Mouse (Mus musculus): ENCODE measurements around the gene Id1.

The Id1 gene

DNA sequence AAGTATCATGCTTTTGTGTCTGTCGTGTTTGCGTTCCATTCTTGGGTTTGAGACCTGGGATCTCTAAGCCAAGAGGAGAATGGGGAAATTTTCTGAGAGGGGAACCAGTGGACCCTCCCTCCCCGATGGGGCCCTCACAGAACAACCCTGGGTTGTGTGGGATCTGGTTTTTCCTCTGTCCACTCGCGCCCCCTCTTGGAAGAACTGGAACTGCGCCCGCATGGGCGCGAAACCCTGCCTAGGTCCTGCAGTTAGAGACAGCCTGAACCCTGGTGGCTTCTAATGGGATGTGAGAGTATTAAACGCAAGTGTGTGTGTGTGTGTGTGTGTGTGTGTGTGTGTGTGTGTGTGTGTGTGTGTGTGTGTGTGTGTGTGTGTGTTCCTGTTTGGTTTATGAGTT lies 6.4 kb downstream of the Id1 start:
- DNase-seq (ENCODE audit: low spot score): peak; percentile 73

DNA sequence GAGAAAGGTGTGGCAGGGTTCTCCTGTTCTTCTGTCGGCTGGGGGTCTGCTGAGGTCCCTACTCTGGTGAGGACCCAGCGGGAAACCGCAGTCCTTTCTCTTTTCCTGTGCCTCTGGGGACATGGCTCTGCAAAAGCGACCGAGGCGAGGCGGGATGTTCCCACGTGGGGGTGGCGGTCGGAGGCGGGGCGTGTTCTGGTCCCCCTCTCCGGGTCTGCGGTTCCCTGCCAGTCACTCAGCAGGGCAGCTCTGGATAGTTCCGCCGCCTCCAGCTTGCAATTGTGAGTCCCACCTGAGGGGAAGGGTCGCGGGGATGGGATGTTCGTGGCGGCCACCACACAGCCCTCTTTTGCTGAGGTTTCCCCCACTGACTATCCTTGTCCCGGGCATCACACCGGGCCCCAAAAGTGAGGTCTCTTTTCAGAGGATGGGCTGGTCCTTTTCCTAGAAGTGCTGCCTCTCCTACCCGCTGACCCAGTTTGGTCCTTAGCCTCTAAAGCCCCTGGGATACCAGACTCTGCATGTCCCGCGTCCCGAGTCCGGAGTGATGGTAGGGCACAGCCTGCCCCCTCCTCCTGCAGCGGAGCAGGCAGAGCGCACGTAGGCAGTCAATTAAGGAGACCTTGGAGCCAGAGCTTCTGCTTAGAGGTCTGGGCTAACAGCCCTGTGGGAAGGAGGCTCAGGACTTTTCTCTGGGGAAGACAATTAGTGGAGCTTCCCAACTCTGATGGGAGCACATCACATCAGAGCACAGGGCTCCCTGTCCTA lies 18.1 kb downstream of the Id1 start, which contains the start of gene Cox4i2:
Gene Cox4i2, plus strand, starts transcription at position 230 of the 768 bp plus-strand sequence.
- no peak for DNase-seq (ENCODE audit: low spot score)

DNA sequence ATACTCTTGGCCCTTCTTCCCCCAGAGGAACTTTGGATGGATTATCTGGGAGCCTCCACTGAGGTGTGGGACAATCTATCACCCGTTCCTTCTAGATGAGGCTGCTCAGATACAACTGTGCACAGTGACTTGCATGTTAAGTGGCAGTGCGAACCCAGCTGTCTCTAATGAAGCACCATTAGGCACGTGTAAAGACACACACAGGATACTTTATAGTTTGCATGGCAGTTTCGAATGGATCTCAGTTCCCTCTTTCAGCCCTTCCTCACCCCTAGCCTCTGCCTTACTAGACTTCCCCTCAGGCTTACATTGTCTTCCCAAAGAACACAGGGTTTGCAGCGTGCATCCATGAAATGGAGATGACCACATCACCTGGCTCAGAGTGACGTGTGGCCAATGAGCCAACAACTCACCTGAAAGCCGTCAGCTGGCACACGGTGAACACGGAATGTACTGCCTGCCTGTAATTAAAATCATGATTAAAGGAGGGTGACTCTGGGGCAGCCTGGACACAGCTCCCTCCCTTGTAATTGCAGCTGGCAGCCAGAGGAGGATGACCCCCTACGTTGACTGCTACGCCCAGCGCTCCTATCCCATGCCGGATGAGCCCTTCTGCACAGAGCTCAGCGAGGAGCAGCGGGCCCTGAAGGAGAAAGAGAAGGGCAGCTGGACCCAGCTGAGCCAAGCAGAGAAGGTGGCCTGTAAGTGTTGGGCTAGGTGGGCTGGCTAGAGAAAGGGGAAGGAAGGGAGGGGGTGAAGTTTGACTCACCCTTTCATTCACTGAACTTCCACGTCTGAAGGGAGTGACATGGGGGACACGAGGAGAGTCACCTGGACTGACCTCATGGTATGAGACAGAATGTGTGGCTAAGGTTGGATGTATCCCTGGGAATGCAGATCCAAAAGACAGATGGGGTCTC lies 20.7 kb downstream of the Id1 start:
- DNase-seq (ENCODE audit: low spot score): no peak

DNA sequence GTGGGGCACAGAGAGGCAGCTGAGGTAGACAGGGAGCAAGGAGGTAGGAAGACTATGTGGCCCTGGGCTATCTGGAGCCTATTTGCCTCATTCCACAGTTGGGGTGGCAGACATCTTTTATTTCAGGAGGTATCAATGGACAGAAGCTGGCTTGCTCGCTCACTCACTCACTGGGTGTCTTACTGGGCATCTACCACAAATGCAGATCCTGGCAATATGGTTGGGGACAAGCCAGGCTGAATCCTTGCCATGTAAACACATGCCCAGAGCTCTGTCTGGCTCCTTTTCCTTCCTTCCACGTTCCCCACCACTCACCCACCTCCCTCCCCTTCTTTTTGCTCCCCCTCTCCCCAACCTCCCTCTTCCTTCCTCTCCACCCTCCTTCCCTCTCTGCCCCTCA lies 21.4 kb downstream of the Id1 start:
- DNase-seq (ENCODE audit: low spot score): no peak

DNA sequence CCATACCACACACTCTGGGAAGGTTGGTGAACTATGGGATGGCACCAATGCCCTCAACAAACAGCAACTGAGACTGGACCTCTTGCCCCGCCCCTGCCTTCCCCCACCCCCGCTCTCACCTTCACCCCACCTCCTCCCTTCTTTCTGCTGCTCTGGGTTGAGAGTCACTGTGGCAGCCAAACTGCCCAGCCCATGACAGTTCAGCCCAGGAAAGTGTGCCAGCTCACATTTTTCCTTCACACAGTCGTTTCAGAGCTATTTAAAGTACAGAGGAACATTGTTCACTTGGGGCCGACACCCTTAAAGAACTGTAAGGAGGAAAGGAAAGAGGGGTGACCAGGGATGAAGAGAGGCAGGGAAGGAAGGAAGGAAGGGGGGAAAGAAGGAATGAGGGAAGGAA lies 22.3 kb downstream of the Id1 start:
- no peak for DNase-seq (ENCODE audit: low spot score)

DNA sequence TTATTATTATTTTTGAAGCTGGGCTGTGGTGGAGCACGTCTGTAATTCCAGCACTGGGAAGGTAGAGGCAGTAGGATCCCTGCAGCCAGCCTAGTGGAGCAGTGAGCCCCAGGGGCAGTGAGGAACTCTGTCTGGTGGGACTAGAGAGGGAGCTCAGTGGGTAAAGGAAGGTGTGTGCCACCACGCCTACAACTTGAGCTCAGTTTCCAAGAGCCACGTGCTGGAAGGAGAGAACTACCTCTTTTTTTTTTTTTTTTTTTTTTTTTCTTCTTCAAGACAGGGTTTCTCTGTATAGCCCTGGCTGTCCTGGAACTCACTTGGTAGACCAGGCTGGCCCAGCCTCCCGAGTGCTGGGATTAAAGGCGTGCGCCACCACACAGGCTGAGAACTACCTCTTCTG lies 27.3 kb downstream of the Id1 start:
- DNase-seq (ENCODE audit: low spot score): no peak

DNA sequence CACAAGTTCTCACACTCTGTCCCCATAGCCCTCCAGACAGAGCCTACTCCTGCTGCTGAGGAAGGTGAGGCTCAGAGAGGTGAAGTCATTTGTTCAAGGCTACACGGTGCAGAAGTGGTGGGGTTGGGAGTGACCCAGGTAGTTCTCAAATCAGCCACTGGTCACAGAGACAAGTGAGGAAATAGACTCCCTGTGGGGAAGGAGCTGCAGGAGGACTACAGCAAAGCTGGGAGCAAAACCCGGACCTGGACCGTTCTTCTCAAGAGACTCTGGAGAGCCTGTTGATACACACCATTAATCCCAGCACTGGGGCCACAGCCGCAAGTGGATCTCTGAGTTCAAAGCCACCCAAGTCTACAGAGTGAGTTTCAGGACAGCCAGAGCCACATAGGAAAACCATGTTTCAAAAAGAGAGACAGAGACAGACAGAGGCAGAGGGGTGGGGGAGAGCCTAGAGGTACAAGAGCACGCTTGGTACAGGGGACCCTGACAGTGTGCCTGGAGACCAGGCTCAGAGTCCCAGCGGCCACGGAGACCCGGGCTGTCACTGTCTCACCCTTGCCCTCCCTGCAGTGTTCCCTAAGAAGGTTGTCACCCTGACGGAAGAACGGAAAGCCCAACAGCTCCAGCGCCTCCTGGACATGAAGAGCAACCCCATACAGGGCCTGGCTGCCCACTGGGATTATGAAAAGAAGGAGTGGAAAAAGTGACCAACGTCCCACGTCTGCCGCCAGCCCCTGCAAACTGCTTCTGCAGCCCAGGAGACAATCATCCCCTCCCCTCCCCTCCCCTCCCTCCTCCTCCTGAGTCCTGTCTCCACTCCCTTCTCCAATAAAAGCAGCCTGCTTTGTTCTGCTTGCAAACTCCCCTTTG lies 28.4 kb downstream of the Id1 start:
- no peak for DNase-seq (ENCODE audit: low spot score)

DNA sequence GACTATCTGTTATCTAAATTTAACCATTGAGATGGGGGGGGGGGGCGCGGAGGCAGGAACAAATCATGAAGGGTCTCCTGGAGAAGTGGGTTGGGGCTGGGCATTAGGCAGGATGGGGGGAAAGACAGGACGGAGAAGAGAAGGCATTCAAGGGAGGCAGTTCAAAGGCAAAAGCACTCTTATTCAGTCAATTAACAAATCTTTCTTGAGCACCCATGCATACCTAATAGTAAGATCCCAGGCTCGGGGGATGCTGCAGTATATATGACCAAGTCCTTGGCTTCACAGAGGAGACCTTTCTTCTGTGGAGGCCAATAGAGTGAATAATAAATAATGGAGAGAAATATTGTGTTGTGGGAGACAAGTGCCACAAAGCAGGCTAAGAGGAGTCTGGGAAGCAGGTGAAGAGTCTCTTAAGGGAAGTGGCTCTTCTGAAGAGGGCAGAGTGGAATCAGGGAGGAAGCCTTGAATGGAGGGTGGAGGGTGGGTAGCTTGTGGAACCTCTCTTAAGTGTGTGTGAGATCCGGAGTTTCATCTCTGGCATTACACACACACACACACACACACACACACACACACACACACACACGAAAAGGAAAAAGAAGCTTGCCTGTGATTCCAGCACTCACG lies 29.1 kb downstream of the Id1 start:
- DNase-seq (ENCODE audit: low spot score): no peak

DNA sequence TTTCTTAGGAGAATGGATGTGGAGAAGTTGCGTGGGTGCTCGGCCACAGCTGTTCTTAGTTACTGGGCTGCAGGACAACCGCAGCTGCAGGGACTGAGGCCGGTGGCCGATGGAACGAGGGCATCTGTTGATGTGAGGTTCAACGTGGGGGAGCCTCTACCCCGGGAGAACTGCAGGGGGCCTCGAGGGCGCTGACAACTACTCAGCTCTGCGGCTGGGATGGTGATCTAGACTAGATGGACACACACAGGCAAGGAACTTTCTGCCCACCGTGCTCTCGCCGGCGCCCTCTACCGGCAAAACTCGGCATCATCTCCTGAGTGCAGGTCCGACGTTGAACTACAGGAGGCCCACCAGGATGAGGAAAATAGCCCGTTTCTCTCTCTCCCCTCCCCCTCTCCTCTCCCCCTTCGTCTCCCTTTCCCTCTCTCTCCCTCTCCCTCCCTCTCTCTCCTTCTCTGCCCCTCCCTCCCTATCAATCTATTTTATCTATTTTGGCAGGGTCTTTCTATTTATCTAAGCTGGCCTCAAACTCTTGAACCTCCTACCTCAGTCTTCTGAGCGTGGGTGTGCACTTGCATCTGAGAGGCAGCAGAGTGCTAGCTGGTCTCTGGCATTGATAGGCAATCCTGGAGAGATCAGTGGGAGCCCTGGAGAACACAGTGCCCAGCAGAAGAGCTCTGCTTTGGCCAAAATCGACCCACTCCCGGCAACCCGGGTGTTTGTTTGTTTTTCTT lies 30.5 kb downstream of the Id1 start:
- peak; percentile 91 for DNase-seq (ENCODE audit: low spot score)

DNA sequence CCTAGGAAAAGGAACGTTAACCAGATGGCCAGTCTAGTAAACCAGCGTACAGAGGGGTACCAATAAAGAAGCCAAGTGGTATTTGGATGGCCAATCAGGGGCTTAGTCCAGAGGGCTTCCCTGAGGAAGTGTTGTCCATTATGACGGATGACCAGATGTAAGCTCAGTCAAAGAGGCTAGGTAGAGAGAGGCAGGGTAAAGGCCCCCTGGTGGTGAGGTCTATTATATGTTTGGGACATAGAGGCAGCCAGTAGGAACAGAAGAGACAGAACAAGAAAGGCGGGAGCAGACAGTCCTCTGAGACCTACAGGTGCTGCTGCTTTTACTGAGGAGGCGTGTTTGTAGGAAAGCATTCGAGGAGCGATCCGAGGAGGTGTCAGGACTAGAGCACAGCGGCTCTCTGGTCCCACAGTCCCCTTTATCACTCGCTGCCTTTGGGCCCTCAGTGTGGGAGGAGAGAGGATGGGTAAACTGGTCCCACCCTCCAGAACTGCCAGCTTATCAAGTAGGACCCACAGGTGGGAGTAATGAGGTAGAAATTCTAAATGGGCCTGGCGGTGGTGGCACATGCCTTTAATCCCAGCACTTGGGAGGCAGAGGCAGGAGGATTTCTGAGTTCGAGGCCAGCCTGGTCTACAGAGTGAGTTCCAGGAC lies 31.7 kb downstream of the Id1 start:
- DNase-seq (ENCODE audit: low spot score): no peak

DNA sequence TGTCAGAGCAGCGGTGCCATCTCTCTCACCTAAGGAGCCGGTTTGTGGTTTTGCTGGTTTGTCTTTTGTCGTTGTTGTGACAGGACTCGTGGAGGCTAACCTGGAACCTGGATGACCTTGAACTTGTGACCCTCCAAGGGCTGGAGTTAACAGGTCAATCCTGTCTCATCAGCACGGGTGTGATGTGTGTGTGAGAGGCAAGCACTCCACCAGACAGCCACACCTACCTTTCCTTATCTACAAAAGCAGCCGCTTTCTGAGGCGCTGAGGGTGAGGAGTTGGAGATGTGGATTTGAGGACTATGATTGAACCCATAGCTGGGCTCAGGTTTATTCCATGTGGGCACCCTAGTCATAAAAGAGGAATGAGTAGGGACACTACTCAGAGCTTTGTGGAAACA lies 33.6 kb downstream of the Id1 start:
- DNase-seq (ENCODE audit: low spot score): no peak

DNA sequence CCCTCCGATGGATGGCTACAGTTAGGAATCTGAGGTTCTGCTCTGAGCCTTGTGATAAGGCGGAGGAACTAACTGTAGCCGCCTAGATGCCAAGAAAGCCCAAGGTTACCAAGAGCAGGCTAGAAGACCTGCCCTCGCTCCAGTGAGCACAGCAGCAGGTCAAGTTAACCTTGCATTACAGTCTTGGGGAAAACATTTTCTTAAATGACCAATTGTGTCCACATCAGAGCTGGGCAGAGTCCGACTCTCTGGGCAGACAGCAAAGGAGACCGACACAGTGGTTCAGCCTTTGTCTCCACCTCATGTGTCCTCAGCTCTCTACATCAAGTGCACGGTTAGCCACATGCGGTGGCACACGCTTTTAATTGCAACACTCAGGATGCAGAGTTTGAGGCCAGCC lies 35.5 kb downstream of the Id1 start:
- peak; percentile 66 for DNase-seq (ENCODE audit: low spot score)

DNA sequence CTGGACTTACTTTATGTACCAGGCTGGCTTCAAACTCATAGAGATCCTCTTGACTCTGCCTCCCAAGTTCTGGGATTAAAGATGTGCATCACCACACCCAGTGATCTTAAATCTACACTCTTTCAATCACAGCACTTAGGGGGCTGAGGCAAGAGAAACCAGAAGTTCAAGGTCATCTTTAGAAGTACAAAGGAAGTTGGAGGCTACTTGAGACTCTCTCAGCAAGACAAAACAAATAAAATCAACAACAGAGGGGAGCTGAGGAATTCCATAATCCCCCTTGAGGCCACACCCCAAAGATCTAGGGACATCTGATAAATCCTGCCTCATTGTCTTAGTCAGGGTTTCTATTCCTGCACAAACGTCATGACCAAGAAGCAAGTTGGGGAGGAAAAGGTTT lies 36.2 kb downstream of the Id1 start:
- DNase-seq (ENCODE audit: low spot score): no peak

DNA sequence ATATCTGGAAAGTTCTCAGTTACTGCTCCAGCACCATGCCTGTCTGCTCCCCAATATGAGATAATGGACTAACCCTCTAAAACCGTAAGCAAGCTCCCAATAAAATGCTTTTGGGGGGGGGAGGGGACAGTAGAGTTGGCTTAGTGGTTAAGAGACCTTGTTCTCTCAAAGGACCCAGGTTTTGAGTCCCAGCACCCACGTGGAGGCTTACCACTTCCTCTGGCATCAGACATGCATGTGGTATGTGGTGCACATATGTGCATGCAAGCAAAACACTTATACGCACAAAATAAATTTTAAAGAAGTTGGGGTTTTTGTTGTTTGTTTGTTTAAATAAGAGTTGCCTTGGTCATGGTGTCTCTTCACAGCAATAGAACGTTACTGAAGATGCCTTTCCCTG lies 39.3 kb downstream of the Id1 start:
- DNase-seq (ENCODE audit: low spot score): no peak

DNA sequence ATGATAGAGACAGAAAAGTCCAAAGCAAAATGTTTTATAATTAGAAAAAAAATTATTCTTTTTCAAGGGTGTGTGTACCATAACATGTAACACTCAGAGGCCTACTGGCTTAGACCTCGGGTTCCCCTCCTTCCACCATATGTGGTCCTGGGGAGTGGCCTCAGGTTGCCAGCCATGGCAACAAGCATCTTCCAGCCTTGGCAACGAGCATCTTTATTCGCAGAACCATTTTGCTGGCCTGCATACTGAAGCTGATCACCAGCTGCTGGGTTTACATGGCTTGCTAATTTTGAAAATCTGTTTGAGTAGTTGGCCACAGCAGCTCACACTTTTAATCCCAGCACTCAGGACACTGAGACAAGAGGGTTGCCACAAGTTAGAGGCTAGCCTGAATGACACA lies 40.0 kb downstream of the Id1 start:
- no peak for DNase-seq (ENCODE audit: low spot score)

DNA sequence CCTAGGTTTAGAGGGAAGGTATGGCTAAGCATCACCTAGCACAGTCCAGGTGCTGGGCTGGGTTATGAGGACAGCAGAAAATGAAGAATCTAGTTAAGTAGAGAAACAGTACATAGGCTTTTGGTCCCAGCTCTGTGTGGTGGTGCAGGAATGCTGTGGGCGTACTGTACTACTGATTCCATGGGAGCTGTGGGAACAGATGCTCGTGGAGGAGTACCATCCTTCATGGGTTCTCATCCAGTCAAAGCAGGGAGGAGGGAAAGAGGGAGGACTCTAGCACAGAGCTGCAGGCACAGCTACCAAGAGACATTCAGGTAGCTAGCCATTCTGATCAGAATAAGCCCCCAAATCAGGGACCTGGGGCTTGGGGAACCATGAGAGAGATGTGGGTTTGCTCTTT lies 40.4 kb downstream of the Id1 start:
- DNase-seq (ENCODE audit: low spot score): no peak

DNA sequence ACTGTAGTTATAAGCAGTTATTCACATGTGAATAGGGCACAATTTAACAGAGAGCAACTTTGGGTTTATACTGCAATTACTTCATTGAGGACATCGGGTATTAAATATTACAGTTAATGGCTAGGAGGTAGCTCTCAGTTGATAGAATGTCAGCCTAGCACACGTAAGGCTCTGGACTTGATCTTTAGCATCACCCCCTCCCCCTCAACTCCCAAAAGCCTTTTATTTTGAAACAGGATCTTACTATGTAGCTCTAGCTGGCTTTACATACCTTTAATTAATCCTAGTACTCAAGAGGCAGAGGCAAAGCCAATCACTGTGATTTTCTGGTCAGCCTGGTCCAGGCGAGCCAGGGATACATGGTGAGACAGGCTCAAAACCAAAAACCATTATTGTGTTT lies 41.0 kb downstream of the Id1 start:
- DNase-seq (ENCODE audit: low spot score): no peak

DNA sequence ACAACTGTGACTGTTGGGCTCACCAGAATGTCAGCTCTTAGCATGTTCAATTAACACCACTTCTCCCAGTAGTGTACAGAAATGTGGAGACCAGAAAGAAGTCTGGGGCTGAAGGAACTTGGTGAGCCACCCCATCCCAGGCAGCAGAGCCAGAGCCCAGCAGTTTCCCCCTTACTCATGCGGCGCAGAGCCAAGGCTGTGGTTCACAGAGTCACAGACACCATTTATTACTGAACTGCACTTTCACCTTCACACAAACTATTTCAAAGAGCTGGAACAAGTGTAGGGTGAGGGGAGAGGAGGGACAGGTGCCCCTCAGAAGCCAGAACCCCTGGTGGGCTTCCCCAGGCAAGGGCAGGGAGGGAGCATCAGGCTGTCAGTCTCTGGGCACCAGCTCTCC lies 44.4 kb downstream of the Id1 start:
- DNase-seq (ENCODE audit: low spot score): no peak

DNA sequence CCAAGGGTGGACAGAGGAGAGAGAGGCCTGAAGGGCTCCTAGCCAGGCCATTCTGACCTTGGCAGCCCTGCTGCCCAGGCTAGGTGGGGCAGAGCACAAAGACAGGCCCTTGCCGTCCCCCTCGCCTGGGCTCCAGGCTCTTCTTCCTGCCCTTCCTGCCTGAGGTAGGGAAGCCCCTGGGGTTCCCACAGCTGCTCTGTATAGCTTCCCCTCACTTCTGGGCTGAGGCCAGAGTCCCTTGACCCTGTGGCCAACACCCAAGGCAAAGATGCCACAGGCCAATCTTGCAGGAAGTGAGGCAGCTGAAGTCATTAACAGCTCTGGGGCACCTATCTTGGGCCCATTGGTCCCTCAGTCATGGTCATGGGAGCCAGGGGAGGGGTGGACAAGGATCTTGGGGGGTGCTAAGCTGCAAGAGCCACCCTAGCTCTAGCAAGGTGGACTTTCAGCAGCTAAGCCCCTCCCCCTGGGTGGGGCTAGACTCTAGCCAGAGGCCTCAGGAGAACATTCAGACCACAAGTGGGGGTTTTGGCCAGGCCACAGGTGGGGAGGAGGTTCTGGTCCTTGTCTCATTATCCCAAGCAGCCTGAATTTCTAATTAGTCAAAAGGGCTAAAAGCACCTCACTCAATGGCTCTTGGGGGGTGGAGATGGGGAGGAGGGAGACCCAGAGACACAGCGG lies 45.1 kb downstream of the Id1 start:
- DNase-seq (ENCODE audit: low spot score): no peak

DNA sequence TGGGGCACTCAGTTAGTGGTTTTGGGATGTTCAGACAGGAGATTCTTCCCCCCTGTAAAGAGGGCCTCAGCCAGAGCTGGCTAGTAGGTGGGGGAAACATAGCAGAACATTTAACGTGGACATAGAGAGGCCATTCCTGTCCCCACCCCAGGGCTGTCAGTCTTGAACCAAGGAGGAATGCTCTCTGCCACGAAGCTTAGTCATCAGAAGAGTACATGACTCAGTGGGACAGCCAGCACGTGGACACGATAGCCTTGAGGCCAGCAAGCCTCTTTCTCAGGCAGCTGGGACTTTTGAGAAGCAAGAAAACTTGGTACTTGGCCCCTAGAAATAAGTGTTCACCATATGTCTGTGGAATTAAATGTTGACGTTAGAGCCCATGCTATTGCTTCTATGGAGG lies 46.6 kb downstream of the Id1 start:
- DNase-seq (ENCODE audit: low spot score): no peak

Data from ovary, postnatal 36 days (tissue).